In genomic region chr11:69236061-69236925, GRCm38 (mm10) we compare ENCODE assay signal across 8 mouse cellular contexts. TPM values are rescaled to one million over a fixed set of nuclear protein-coding genes. Genes with fewer than 3 reads are reported as not detected.
A peak's percentile ranks its signal among the peaks of the same experiment; 100 is the strongest.
DNase-seq lines count a peak whose midpoint lies in the region; ATAC-seq lines count a peak whose summit lies in the region.

No protein-coding gene starts in this region.

- no peak; the same call in 1 of the 2 replicates for ATAC-seq in kidney, embryonic 16.5 days (ENCODE audit: low FRiP score, low TSS enrichment)
- peak; percentile 41; the same call in 1 of the 2 replicates for ATAC-seq in hindbrain, embryonic 12.5 days (ENCODE audit: low FRiP score)
- peak; percentile 48 for ATAC-seq in midbrain, embryonic 15.5 days (replicated peaks)

- peak overlapping the region; percentile 79 for H3K27ac ChIP-seq in kidney, embryonic 16.5 days (ENCODE audit: low read length)
- H3K27ac ChIP-seq in hindbrain, embryonic 12.5 days: peak overlapping the region; percentile 72; the same call in 1 of the 2 replicates
- peak overlapping the region; percentile 88 for H3K27ac ChIP-seq in midbrain, embryonic 15.5 days

- no peaks in the 10 kb centered on the region for H3K36me3 ChIP-seq in kidney, embryonic 16.5 days (ENCODE audit: insufficient read depth, low read length)
- no peaks in the 10 kb centered on the region for H3K36me3 ChIP-seq in hindbrain, embryonic 12.5 days
- no peaks in the 10 kb centered on the region for H3K36me3 ChIP-seq in midbrain, embryonic 15.5 days (replicated peaks)

- no peak for DNase-seq in kidney, postnatal 25 days
- peak; percentile 29 for DNase-seq in embryo, embryonic 10.5 days (ENCODE audit: low spot score)
- DNase-seq in spleen, adult 12 weeks (ENCODE audit: low spot score): no peak
- no peak for DNase-seq in layer of hippocampus, adult 9-10 months (ENCODE audit: low spot score)
- DNase-seq in retina, embryonic 14.5 days (ENCODE audit: low spot score): no peak

- H3K9me3 ChIP-seq in kidney, embryonic 16.5 days (ENCODE audit: low read length): no peaks in the 10 kb centered on the region
- H3K9me3 ChIP-seq in hindbrain, embryonic 12.5 days (replicated peaks): no peaks in the 10 kb centered on the region
- H3K9me3 ChIP-seq in midbrain, embryonic 15.5 days: no peaks in the 10 kb centered on the region

- H3K9ac ChIP-seq in kidney, embryonic 16.5 days (replicated peaks; ENCODE audit: low read length): peak overlapping the region; percentile 68
- H3K9ac ChIP-seq in hindbrain, embryonic 12.5 days: peak overlapping the region; percentile 59
- peak overlapping the region; percentile 55 for H3K9ac ChIP-seq in midbrain, embryonic 15.5 days

- H3K4me3 ChIP-seq in kidney, embryonic 16.5 days (ENCODE audit: low read length): peak overlapping the region; percentile 52
- peak overlapping the region; percentile 42 for H3K4me3 ChIP-seq in hindbrain, embryonic 12.5 days
- peak overlapping the region; percentile 49 for H3K4me3 ChIP-seq in midbrain, embryonic 15.5 days

- H3K27me3 ChIP-seq in kidney, embryonic 16.5 days (ENCODE audit: insufficient read depth, low read length): peaks cover 17% of the 10 kb centered on the region
- H3K27me3 ChIP-seq in hindbrain, embryonic 12.5 days: peaks cover 54% of the 10 kb centered on the region
- peaks cover 17% of the 10 kb centered on the region for H3K27me3 ChIP-seq in midbrain, embryonic 15.5 days (replicated peaks)

- 6% methylated on average over 51 of the region's 51 CpGs for WGBS in kidney, embryonic 16.5 days
- WGBS in hindbrain, embryonic 12.5 days: 3% methylated on average over 51 of the region's 51 CpGs
- 3% methylated on average over 51 of the region's 51 CpGs for WGBS in midbrain, embryonic 15.5 days

- H3K4me2 ChIP-seq in kidney, embryonic 16.5 days (replicated peaks; ENCODE audit: low read depth, low read length): peak overlapping the region; percentile 83
- peak overlapping the region; percentile 79 for H3K4me2 ChIP-seq in hindbrain, embryonic 12.5 days (replicated peaks)
- peak overlapping the region; percentile 76 for H3K4me2 ChIP-seq in midbrain, embryonic 15.5 days

- peaks cover 21% of the 10 kb centered on the region for H3K4me1 ChIP-seq in kidney, embryonic 16.5 days (ENCODE audit: insufficient read depth, low read length)
- H3K4me1 ChIP-seq in hindbrain, embryonic 12.5 days: peaks cover 17% of the 10 kb centered on the region
- peaks cover 21% of the 10 kb centered on the region for H3K4me1 ChIP-seq in midbrain, embryonic 15.5 days

RNA-seq across cellular contexts. Expression of gene Gucy2e, which starts 0.5 kb away (rescaled TPM):
- 0.17 and 0.27 TPM in 2 replicates for polyA plus RNA-seq in kidney, embryonic 16.5 days (2015; fragmentation: Nextera tagmentation; extraction: Ambion mirVana)
- polyA plus RNA-seq in hindbrain, embryonic 12.5 days (2016; fragmentation: Nextera tagmentation; extraction: Ambion mirVana): 0.04 and 0.13 TPM in 2 replicates
- polyA plus RNA-seq in midbrain, embryonic 15.5 days (2015; fragmentation: Nextera tagmentation; extraction: Ambion mirVana): 0.75 and 0.92 TPM in 2 replicates

RNA-seq across cellular contexts. Expression of gene Alox8, which starts 38.6 kb away (rescaled TPM):
- polyA plus RNA-seq in kidney, embryonic 16.5 days (2015; fragmentation: Nextera tagmentation; extraction: Ambion mirVana): 0.46 and 0.72 TPM in 2 replicates
- 0.06 and 0.07 TPM in 2 replicates for polyA plus RNA-seq in hindbrain, embryonic 12.5 days (2016; fragmentation: Nextera tagmentation; extraction: Ambion mirVana)
- 0.25 and 0.87 TPM in 2 replicates for polyA plus RNA-seq in midbrain, embryonic 15.5 days (2015; fragmentation: Nextera tagmentation; extraction: Ambion mirVana)
